Mouse (Mus musculus): Measurements from ENCODE around the gene Sympk.
A peak's percentile ranks its signal among the peaks of the same experiment; 100 is the strongest.
"Not testable (repeated sequence)": the region's sequence is repeated elsewhere in the genome, so short reads cannot be mapped to it uniquely, and the experiment has no call there.

Sympk gene

GRCm38 (mm10) chr7:19052345-19053135, 28.4 kb downstream of the Sympk start:
- DNase-seq: no peak

GRCm38 (mm10) chr7:19053136-19053532, 29.0 kb downstream of the Sympk start:
- DNase-seq: no peak

DNA sequence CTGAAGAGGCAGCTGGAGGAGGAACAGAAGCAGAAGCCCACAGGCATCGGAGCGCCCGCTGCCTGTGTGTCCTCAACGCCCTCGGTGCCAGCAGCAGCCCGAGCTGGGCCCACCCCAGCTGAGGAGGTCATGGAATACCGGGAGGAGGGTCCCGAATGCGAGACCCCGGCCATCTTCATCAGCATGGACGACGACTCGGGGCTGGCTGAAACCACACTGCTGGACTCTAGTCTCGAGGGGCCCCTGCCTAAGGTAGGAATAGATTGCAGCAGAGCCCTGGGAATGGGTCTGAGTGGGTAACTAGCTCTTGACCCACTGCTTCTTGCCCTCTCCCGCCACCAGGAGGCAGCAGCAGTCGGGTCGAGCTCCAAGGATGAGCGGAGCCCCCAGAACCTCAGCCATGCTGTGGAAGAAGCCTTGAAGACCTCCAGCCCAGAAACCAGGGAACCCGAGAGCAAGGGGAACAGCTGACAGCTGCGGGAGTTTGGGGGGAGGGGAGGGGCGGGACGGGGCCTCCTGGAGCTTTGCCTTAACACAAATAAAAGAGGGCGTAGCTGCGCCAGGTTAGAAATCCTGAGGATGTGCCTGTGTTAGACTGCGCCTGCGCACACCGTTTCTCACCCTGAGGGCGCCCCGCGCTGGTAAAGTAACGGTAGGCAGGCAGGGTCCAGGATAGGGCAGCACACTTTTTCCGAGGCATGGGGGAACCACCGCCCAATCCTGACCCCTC, 30.0 kb downstream of the Sympk start, which contains the start of gene Rsph6a:
Gene Rsph6a (plus strand): TSS at position 644 of the 730 bp plus-strand sequence.
- DNase-seq: peak in 1 of 2 experiments; percentile 28

GRCm38 (mm10) chr7:19054777-19055076, 30.6 kb downstream of the Sympk start:
- no peak for DNase-seq

- no peak for DNase-seq
These were observed 30.9 kb downstream of the Sympk start for GRCm38 (mm10) chr7:19055108-19055507.

- DNase-seq: no peak
These were observed 33.2 kb downstream of the Sympk start for GRCm38 (mm10) chr7:19057405-19057804.

DNA sequence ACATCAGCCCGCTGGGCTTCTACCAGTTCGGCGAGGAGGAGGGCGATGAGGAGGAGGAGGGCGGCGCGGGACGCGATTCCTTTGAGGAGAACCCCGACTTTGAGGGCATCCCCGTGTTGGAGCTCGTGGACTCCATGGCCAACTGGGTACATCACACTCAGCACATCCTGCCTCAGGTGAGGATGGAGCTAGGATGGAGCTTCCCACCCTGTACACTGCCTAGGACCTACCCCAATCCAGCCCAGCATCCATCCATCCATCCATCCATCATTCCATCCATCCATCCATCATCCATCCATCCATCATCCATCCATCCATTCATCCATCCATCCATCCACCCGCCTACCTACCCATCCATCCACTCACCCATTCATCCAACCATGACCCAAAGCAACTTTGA, 41.7 kb downstream of the Sympk start:
- DNase-seq: no peak

DNA sequence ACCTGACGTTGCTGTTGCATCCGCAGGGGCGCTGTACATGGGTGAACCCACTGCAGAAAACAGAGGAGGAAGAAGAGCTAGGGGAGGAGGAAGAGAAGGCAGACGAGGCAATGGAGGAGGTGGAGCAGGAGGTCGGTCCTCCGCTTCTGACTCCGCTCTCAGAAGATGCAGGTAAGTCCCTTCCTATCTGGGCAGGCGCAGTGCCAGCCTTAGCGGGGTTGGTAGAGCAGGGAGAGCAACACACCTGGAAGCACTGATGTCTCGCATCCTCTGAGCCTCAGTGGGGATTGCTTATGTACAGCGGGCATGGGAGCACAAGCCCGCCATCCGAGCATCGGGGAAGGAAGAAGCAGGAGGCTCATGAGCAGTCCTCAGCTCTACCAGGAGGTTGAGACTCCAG, 42.9 kb downstream of the Sympk start:
- DNase-seq: peak in 1 of 2 experiments; percentile 30

- peak in 1 of 2 experiments; percentile 34 for DNase-seq
These were observed 43.8 kb downstream of the Sympk start for GRCm38 (mm10) chr7:19067935-19068334.

- peak; percentile 74 to 88 for DNase-seq
These were observed 44.5 kb downstream of the Sympk start for GRCm38 (mm10) chr7:19068707-19069106.

DNA sequence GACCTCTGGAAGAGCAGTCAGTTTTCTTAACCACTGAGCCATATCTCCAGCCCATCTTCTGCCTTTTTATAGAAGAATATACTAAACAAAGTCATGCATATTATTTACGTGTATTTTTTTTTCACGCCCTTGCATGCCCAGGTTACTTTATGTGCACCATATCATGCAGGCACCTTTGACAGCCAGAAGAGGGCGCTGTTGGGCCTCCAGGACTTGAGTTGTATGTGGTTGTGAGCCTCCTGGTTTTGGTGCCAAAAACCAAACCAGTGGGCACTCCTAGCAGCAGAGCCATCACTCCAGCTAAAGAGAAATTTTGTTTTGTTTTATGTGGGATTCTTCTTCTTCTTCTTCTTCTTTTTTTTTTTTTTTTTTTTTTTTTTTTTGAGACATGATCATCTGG, 45.3 kb downstream of the Sympk start:
- DNase-seq: peak in 1 of 2 experiments; percentile 33

DNA sequence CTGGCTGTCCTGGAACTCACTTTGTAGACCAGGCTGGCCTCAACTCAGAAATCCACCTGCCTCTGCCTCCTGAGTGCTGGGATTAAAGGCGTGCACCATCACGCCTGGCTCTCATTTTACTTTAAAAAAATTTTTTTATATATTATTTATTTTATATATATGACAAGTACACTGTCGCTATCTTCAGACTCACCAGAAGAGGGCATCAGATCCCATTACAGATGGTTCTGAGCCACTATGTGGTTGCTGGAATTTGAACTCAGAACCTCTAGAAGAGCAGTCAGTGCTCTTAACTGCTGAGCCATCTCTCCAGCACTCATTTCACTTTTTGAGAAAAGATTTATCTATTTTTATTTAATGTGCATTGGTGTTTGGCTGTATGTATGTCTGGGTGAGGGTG, 46.8 kb downstream of the Sympk start:
- DNase-seq: not testable (repeated sequence)

GRCm38 (mm10) chr7:19073504-19073903, 49.3 kb downstream of the Sympk start:
- DNase-seq: peak; percentile 54 to 68

DNA sequence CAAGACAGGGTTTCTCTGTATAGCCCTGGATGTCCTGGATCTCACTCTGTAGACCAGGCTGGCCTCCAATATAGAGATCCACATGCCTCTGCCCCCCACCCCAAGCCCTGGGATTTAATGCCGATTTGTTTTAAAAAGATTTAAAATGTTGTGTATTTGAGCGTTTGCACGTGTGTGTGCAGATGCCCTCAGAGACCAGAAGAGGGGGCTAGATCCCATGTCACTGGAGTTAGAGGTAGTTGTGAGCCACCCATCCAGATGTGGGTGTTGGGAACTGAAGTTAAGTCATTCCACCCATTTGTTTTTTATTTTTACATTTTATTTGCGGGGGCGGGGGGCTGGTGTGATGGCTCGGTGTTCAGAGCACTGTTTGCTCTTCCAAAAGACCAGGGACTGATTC, 50.3 kb downstream of the Sympk start:
- DNase-seq: no peak

DNA sequence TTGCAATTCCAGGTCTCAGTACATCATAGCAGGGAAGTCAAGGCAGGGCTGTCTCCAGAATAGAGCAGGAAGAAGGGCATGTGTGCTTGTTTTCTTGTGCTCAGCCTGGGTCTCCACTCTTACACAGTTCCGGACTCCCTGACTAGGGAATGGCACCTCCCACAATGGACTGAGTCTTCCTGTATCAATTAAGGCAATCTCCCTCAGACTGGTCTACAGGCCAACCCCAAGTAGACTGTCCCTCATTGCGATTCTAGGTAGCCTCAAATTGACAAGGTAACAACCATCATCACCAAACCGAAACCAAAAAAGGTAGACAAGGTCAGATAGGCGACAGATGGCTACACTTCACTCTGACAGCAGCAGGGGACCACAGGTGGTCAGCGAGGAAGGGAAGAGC, 51.1 kb downstream of the Sympk start:
- DNase-seq: no peak

GRCm38 (mm10) chr7:19075723-19076585, 51.8 kb downstream of the Sympk start, which contains the start of gene Dmwd:
Gene Dmwd, plus strand, starts transcription at chr7:19076227.
- peak; percentile 97 to 98 for DNase-seq

DNA sequence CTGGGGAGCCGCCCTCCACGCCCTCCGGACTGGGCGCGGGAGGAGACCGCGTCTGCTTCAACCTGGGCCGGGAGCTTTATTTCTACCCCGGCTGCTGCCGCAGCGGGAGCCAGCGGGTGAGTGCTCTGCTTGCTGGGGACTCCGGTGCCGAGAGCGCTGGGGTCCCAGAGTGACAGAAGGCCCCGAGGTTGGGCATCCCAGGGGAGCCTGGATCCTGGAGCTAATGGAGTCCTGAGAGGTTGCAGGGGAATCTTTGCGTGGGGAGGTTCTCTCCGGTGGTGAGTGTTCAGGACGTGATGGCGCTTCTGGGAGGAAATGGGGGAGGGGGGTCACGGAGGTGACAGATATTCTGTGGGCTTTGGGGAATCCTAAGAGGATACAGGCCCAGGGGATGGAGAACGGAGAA, 52.4 kb downstream of the Sympk start:
- peak in 1 of 2 experiments; percentile 51 for DNase-seq

- peak in 1 of 2 experiments; percentile 47 for DNase-seq
These were observed 53.6 kb downstream of the Sympk start for GRCm38 (mm10) chr7:19077761-19078160.

DNA sequence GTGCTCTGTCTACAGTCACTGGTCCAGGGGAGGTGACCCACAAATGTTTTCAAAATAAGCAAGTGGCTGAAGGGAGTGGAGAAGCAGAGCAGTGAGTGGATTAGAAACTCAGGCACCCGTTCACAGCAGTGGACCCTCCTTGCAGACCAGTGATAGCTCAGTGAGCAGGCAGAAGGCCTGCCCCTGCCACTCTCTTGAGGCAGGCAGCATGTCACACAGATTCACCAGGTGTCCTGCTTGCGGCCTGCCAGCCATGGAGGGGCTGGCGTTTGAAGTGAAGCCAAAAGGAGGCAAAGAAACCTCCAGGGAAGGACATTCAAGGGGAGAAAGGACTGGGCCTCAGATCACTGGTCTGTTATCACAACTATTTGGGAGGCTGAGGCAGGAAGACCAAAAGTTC, 54.6 kb downstream of the Sympk start:
- DNase-seq: no peak

GRCm38 (mm10) chr7:19080451-19080950, 56.3 kb downstream of the Sympk start:
- DNase-seq: peak in 1 of 2 experiments; percentile 41

- DNase-seq: no peak
These were observed 58.0 kb downstream of the Sympk start for GRCm38 (mm10) chr7:19082171-19082570.

DNA sequence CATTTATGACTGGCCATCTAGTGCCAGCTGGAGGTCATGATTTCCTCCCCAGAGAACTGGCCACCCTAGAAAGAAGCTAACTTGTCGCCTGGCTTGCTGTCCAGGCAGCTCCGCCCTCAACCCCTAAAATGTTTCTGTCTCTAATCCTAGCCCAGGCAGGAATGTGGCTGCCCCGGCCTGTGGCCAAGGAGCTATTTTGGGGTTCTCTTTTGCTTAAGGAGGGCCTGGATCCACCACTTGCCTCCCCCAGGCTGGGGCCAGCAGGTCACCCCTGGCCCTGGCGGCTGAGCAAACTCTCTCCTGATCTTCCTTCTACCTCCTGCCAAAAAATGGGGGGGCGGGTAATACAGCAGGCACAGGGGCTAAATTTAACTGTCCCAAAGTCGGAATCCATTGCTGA, 58.9 kb downstream of the Sympk start:
- DNase-seq: peak; percentile 40 to 57

DNA sequence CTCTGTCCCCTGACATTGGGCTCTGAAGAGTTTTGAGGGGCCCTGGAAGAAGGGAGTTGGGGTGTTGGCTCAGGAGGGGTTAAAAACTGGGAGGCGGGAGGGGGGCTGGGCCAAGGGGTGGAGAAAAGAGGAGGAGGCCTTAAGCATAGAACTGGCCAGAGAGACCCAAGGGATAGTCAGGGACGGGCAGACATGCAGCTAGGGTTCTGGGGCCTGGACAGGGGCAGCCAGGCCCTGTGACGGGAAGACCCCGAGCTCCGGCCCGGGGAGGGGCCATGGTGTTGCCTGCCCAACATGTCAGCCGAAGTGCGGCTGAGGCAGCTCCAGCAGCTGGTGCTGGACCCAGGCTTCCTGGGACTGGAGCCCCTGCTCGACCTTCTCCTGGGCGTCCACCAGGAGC, 59.5 kb downstream of the Sympk start, which contains the start of gene Dmpk:
Gene Dmpk (plus strand): TSS at position 149 of the 400 bp plus-strand sequence.
- peak in 1 of 2 experiments; percentile 39 for DNase-seq
